28 mouse cellular contexts compared by ENCODE assay signal in the genomic region with DNA sequence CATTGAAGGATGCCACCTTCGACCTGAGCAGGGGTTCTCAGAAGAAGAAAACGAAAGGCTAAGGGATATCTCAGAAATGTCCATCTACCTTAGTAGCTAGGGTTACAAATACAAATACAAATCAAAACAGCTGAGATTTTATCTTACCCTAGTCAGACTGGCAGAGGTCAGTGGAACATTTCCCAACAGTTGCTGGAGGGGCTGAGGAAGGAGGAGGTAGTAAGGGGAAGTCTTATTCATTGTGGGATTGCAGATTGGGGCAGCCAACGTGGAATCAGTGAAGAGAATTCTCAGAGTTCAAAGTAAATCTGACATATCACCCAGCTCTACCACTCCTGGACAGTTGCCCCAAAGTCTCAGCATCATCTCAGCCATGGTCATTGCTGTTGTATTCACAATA. TPM values are rescaled to one million over a fixed set of nuclear protein-coding genes. Genes with fewer than 3 reads are reported as not detected.
DNase-seq lines count a peak whose midpoint lies in the region; ATAC-seq and TF ChIP-seq lines count a peak whose summit lies in the region.
"Had no signal": no experiment of that assay in that cellular context is flagged by ENCODE, and none has a peak within 500 bp of the region (broad histone marks: within the 10 kb centered on the region; RNA-seq: fewer than 3 reads in every experiment).

No protein-coding gene starts in this region.

- H3K27me3 ChIP-seq in forebrain, embryonic 14.5 days (replicated peaks; ENCODE audit: control insufficient read depth, insufficient read depth, low read length) = no peaks in the 10 kb centered on the region
- H3K27me3 ChIP-seq: CH12.LX; embryonic facial prominence, embryonic 13.5 days; embryonic facial prominence, embryonic 15.5 days; forebrain, embryonic 12.5 days; forebrain, embryonic 15.5 days; Patski had no signal

- no peak for TF ChIP-seq POLR2A in lung, adult 2 months (IDR thresholded peaks at IDR 0.05; ENCODE audit: borderline replicate concordance, extremely low read depth, low read depth, low read length)

- DNase-seq in lung, postnatal 36 days = peak; percentile 15
- DNase-seq in lung, adult 2 months = no peak
- no peak for DNase-seq in heart, postnatal 14 days
- no peak for DNase-seq in forebrain, embryonic 14.5 days (ENCODE audit: low spot score)
- no peak for DNase-seq in ovary, adult 18-20 months (ENCODE audit: low spot score)
- DNase-seq: adrenal gland, adult 8-10 months; adrenal gland, postnatal 14 days; adrenal gland, postnatal 36 days; cerebellum, adult 11-12 months; cerebellum, adult 2 months; cerebellum, adult 9-10 months; cerebellum, postnatal 10 days; cerebellum, postnatal 25 days; embryo, embryonic 11 days; forebrain, postnatal 0 days had no signal

- no peak overlapping the region for H3K27ac ChIP-seq in forebrain, embryonic 14.5 days (ENCODE audit: low read depth, low read length)
- H3K27ac ChIP-seq: embryonic facial prominence, embryonic 13.5 days; embryonic facial prominence, embryonic 15.5 days; forebrain, embryonic 10.5 days; forebrain, embryonic 12.5 days; forebrain, embryonic 15.5 days had no signal

- 66% methylated on average over 3 of the region's 3 CpGs for WGBS in lung, adult 2 months
- WGBS in forebrain, embryonic 14.5 days = 90% methylated on average over 3 of the region's 3 CpGs

- H3K9ac ChIP-seq in forebrain, embryonic 14.5 days (ENCODE audit: low read length) = no peak overlapping the region
- H3K9ac ChIP-seq: embryonic facial prominence, embryonic 13.5 days; embryonic facial prominence, embryonic 15.5 days; forebrain, embryonic 12.5 days; forebrain, embryonic 15.5 days; forebrain, postnatal 0 days had no signal

- no peak overlapping the region for H3K4me3 ChIP-seq in lung, adult 2 months (replicated peaks; ENCODE audit: extremely low read depth, low read depth, low read length)
- H3K4me3 ChIP-seq in forebrain, embryonic 14.5 days (ENCODE audit: low read depth, low read length) = no peak overlapping the region
- H3K4me3 ChIP-seq: embryonic facial prominence, embryonic 13.5 days; embryonic facial prominence, embryonic 15.5 days; erythroblast, embryonic 14.5 days; forebrain, embryonic 10.5 days; forebrain, embryonic 12.5 days; forebrain, embryonic 15.5 days had no signal

- intact Hi-C loops in heart, postnatal 14 days (cut with DNase I) = no loop called here

- H3K36me3 ChIP-seq in forebrain, embryonic 14.5 days (ENCODE audit: control insufficient read depth, insufficient read depth, low read length) = no peaks in the 10 kb centered on the region
- H3K36me3 ChIP-seq: embryonic facial prominence, embryonic 15.5 days; forebrain, embryonic 12.5 days; forebrain, embryonic 15.5 days had no signal

- H3K4me1 ChIP-seq in lung, adult 2 months (ENCODE audit: control insufficient read depth, insufficient read depth, low read length) = peaks cover 8% of the 10 kb centered on the region
- H3K4me1 ChIP-seq in forebrain, embryonic 14.5 days (ENCODE audit: control insufficient read depth, insufficient read depth, low read length) = 0 out of 2 replicates have a peak, but pooled peaks cover 3% of the 10 kb centered on the region
- H3K4me1 ChIP-seq: embryonic facial prominence, embryonic 13.5 days; forebrain, embryonic 15.5 days had no signal

- TF ChIP-seq CTCF in lung, adult 2 months (IDR thresholded peaks at IDR 0.05; ENCODE audit: insufficient read depth, low read length) = no peak

- peak; percentile 67 for ATAC-seq in common myeloid progenitor, adult 5-6 weeks (replicated peaks; ENCODE audit: low read depth, poor library complexity, severe bottlenecking)
- peak; percentile 64 for ATAC-seq in megakaryocyte, adult 5-6 weeks (ENCODE audit: poor library complexity, severe bottlenecking)
- no peak for ATAC-seq in forebrain, embryonic 14.5 days
- ATAC-seq: activated CD4-positive, CD25-positive, alpha-beta regulatory T cell, adult 4 months; CD4-positive, CD25-positive, alpha-beta regulatory T cell, adult 4 months; forebrain, embryonic 15.5 days; forebrain, postnatal 0 days; Patski had no signal

- no peak overlapping the region for H3K4me2 ChIP-seq in forebrain, embryonic 14.5 days (ENCODE audit: low read length)
- H3K4me2 ChIP-seq: embryonic facial prominence, embryonic 13.5 days; embryonic facial prominence, embryonic 15.5 days; forebrain, embryonic 12.5 days; forebrain, embryonic 15.5 days had no signal

- H3K9me3 ChIP-seq in forebrain, embryonic 14.5 days (replicated peaks; ENCODE audit: control insufficient read depth, low read length) = no peaks in the 10 kb centered on the region
- H3K9me3 ChIP-seq: embryonic facial prominence, embryonic 13.5 days; embryonic facial prominence, embryonic 15.5 days; forebrain, embryonic 10.5 days; forebrain, embryonic 12.5 days; forebrain, embryonic 15.5 days; G1E had no signal

RNA-seq across cellular contexts. Expression of gene Clasp2, which starts 39.6 kb away (rescaled TPM):
- polyA plus RNA-seq in lung, adult 2 months (2012; rRNA removed) = 10.9 and 14.8 TPM in 2 replicates
- total RNA-seq in common myeloid progenitor, adult 5-6 weeks (2017) = 42.2 and 50.5 TPM in 2 replicates
- total RNA-seq in megakaryocyte, adult 5-6 weeks (2015) = 32.2 and 36.0 TPM in 2 replicates
- total RNA-seq in megakaryocyte, adult 5-6 weeks (2017) = 32.2 and 35.8 TPM in 2 replicates
- total RNA-seq in heart, postnatal 14 days (2021) = 10 to 100 TPM; 49.1 to 50.3 TPM
- 86.2 and 124 TPM in 2 replicates for polyA plus RNA-seq in forebrain, embryonic 14.5 days (2014; fragmentation: Nextera tagmentation; extraction: Ambion mirVana)
